Mouse (Mus musculus): ENCODE results near the gene Kif3a.

Kif3a gene

DNA sequence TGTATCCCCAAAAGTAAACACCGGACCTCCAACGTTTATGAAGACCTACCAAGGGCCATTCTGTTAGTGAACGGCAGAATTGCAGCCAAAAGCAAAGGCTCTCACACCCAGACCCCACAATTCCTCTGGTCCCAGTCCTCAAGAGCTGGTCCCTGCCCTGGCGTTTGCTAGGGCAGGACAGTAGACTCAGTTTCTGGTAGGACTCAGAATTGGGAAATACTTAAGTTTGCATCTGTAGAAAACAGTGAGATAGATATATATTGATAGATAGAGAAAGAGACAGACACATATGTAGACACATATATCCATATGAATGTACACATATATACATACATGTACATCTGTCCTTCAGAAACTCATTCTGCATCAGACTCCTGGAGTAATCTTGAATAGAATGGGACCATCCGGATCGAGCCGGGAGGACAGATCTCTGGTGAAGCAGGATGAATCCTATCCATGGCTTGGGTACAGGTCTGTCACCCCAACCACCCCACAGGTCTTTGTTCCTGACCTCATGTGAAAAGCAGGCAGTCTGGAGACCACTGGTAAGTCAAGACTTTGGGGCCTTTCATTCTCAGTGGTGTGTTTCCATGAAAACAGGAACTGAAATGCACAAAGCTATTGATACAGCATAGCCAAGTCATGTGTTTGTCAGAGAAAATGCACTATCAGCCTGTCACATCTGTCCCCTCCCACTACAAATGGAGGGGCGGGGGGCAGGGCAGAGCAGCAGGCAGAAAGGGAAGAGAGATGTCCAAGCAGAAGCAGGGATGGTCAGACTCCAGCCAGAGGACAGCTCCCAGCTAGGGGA lies 49.8 kb downstream of the Kif3a start:
- DNase-seq (ENCODE audit: low spot score): peak; percentile 59

DNA sequence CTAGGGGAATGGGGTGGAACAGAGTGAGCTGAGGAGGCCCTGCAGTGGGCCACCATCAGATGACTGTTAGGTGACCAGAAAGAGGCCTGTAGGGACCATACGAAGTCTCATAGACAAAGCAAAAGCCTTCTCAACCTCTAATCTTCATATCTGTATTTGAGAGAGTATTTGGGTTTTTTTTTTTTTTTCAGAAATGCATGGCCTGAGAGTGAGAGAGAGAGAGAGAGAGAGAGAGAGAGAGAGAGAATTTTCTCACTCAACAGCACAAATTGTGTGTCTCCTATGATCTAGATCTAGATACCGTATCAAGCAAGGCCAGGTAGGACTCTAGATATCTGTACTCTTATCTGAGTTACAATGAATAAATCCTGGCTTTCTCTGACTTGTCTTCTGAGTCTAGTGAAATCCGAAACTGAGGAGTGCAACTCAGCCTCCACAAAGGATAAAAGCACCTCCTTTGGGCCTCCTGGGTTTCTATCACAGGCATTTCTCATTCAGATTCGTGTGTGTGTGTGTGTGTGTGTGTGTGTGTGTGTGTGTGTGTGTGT lies 50.5 kb downstream of the Kif3a start:
- no peak for DNase-seq (ENCODE audit: low spot score)

DNA sequence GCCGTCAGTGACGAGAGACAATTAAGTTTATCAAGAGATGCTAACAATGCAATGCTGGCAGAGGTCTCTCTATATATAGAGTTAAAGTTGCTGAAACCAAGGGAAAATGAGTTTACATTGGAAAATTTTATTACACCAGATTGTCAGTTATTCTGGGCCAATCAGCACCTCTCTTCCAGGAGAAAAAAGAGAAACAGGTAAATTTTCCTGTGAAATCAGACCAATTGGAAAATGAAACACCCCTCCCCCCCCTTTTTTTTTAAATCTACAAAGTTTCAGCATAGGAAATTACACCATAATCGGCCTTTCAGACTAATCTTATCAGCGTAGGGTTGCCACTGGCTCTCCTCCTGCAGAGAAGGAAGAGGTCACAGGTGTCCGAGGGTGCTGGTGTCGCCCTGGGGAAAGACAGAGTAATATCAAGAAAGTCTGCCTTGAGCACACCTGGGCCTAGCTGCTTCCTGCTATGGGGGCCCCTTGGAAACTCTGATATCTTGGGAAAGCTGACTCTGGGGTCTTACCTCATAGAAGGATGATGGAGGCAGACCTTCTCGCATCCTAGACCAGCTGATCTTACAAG lies 51.5 kb downstream of the Kif3a start, which contains the start of gene Il4:
Gene Il4 (minus strand): TSS at position 51 of the 580 bp plus-strand sequence.
- DNase-seq (ENCODE audit: low spot score): no peak

DNA sequence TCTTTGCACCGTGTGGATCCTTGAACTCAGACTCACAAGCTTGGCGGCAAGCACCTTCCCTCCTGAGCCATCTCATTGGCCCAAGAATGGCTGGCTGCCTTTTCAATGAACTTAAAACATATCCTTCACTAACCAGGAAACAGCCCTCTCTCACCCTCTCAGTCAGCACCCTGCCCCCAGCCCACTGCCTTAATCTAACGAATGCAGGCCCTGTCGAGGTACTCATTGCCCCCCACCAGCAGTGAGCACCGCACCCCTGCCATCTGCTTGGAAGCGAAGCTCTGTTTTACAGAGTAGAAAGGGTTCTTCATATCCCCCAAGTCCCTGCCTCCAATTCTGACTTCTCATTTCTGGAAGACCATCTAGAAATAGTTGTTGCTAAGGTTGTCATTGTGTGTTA lies 52.2 kb downstream of the Kif3a start:
- no peak for DNase-seq (ENCODE audit: low spot score)

DNA sequence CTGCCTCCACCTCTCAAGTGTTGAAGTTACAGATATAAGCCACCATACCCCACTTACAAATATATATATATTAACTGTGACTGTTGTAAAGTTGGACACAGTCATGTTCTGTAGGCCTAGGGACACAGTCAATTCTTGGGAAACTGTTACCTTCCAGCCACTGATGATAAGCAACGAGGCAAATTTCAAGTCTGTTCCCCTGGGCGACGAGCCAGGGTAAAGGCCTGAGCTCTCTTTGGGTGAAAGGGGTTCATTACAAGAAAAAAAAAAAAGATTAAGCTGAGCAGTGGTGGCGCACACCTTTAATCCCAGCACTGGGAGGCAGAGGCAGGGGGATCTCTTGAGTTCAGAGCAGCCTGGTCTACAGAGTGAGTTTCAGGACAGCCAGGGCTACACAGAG lies 52.9 kb downstream of the Kif3a start:
- DNase-seq (ENCODE audit: low spot score): no peak

DNA sequence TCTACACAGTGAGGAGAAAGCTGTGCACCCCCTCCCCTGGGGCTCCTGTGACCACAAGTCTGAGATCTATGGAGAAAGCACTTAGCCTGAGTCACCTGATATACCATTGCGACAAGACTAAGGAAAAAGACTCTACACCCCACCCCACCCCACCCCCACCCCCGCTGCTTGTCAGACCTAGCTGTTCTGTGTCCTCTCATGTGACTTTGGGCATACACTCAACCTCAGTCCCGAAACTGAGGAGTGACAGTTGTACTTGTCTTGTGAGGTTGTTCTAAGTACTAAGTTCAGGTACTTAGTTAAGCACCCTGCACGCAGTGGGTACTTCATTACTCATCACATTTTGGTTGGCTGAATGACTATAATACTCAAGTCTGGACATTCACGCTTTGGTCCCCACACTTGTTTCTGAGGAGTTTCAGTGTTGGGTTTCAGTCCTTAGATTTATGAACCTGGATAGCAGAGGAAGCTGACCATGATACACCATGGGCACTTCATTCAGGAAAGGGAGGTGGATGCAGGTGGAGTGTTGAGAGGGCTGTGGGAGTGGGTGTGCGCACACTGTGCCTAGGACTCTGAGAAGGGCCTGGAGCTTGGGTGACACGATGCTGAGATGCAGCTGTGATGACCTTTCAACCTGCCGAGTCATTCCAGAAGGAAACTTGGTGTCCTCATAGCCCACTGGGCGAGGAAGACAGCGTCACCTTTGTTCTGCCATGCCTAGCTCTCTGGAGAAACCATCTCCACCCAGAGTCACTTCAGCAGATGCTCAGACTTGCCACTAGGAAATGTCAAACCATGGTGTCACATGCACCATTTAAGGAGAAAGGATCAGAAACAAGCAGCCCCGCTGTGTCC lies 54.6 kb downstream of the Kif3a start:
- DNase-seq (ENCODE audit: low spot score): no peak

DNA sequence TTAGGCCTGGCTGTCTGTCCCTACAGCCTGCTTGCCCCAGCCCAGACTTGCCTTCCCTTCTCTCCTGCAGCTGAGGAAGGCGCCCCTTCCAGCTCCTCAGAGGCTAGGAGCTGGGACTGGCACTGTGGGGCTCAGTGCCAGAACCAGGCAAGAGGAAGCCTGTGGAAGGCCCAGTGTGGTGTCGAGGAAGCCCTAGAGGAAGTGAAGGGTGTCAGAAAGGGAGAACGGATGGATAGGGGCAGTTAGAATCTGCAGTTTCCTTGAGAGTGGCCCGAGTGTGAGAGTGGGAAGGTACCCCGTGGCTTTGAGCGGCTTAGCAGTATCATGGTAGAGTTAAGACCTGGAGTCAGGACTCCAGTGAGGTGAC lies 55.2 kb downstream of the Kif3a start:
- no peak for DNase-seq (ENCODE audit: low spot score)

DNA sequence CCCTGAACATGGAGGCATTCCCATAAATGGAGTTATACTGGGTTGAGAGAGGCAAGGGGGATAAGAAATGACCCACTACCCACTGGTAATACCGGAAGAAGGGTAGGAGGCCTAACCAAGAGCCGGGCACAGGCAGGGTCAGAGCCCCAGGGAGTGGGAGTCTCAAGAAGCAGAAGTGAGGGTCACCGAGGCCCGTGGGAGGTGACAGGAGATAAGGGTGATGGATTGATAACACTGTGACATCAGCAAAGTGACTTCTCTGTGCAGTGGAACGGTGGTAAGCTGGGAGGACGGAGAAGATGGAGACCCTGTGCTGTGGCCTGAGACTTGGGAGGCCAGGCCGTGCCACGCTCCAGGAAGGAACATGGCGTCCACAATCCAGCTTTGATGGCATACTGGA lies 56.4 kb downstream of the Kif3a start:
- no peak for DNase-seq (ENCODE audit: low spot score)

DNA sequence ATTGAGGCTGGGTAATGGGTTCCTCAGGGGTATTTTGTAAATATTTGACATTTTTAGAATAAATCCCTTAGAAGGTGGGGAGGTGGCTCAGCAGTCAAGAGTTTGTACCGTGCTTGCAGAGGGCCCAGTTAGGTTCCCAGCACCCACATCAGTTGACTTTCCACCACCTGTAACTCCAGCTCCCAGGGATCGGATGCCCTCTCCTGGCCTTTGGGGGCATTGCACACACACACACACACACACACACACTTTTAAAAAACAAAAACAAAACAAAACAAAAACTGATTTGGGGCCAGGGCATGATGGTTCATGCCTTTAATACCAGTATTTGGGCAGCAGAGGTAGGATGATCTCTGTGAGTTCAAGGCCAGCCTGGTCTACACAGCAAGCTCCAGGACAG lies 56.9 kb downstream of the Kif3a start:
- DNase-seq (ENCODE audit: low spot score): no peak

DNA sequence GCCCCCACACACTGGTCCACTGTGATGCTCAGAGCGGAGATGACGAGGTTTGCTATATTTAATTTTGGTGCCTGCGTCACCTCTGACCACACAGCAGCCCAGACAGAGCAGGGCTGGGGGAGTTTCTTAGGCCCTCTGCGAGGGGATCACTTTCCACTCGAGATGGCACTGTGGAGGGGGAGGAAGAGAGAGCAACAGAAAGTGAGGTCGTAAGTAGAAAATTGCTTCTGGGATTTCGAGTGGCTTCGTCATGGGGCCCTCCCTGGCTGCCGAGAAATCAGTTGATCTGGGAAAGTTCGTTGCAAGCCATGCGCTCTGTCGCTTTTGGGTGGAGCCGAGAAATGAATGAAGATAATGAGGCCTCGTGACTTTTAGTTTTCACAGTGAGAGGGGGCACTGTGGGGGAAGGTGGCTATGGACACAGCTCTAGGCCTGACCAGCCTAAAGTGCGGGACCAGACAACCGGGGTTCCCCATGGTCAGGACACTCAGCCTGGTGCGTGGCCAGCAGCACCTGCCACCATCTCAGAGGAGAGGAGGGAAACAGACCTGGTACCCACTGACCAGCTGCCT lies 59.7 kb downstream of the Kif3a start:
- DNase-seq (ENCODE audit: low spot score): no peak

DNA sequence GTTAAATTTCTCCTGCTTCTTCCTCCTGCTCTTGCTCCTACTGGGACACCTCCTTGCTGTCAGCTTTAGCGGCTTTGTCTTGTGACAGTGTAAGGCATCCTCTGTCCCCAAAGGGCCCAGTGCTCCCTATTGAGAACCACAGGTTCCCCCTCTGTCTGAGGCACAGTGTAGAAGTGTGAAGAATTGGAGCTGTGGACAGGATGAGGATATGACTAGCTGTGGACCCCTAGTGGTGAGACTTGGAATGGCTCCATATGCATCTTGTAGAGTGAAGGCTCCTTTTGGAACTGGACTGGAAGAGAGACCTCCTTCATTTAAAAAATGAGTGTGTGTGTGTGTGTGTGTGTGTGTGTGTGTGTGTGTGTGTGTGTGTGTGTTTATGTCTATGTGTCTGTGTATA lies 60.7 kb downstream of the Kif3a start:
- DNase-seq (ENCODE audit: low spot score): peak; percentile 58

DNA sequence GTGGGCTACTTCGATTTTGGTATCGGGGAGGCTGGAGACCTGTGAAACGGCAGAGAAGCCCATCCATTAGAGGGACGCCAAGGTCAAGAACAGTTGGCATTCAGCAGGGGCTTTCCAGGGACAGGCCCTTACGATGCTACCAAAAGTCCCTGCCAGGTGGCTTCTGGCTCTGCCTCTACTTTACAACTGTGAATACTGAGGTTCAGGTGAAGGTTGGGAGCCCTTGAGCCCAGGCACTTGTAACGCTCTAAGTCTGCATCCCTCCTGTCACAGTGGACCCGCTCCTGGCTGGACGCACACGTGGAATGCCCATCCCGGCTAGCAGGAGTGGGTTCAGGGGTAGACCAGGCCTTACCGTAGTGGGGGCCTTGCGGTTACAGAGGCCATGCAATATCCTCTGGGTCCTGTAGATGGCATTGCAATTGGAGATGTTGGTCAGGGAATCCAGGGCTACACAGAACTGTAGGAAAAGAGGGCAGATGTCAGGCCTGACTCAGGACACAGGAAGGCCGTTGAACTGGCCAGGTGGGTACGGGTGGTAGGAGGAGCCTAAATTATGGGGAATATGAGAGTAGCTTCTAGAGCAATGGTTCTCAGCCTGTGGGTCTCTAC lies 65.0 kb downstream of the Kif3a start:
- DNase-seq (ENCODE audit: low spot score): no peak

DNA sequence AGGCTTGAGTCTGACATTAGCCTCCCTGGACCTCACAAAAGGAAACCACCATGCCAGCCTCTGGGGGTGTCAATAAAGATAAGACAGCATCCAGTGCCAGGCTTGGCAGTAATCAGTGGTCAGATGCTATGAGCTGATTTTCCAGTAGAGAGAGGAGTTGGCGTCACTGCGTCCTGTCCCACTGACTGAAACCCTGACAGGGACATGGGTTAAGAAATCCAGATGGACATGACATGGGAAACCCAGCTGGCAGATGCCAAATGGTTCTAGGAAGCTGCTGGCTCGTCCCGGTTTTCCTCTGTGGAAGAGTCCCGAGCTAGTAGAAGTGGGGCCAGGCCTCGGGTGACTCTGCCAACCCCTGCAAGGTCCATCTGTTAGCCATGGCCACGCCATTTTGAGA lies 66.5 kb downstream of the Kif3a start:
- no peak for DNase-seq (ENCODE audit: low spot score)

DNA sequence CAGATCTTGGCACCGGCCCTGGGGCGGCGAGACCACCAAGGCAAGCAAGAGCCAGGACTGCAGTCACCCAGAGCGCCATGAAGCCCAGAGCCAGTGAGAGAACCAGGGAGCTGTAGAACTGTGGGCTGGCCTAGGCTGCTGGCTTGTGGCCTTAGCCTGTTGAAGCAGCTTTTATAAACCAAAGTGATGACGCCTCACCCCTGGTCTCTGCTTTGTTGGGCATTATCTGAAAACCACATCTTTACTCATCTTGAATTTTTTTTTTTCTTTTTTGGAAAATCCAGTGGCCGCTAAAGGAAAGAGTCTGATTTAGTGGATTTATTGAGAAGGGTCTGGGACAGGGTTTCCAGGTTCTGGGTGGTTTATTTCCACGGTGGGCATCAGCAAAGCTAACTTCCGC lies 67.4 kb downstream of the Kif3a start, which contains the start of gene Il13:
Gene Il13 (minus strand): TSS at position 147 of the 400 bp plus-strand sequence.
- no peak for DNase-seq (ENCODE audit: low spot score)

DNA sequence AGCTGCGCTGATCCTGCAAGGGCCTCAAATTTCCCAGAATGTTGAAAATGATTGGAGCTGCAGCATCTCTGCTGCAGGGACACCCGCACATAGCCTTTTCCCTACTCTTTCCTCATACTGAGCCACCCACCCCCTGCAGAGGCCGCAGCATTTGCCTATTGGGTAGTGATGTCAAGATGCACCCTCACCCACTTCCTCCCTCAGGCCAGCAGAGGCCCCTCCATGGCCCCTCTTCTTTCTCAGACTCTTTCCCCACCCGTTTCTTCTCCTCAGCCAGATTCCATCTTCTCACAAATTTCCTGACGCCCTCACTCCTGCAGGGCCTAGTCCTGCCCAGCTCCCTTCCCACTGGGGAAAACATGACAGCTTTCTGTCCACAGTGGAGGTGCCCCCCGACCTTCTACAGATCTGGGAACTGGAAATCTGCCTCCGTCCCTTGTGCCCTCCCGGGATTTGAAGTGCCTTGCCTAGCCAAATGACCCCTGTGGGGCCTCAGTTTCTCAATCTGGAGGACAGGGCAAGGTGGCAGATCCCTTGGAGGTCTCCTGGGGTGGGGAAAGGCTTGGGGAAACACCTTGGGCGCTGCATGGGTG lies 68.5 kb downstream of the Kif3a start:
- DNase-seq (ENCODE audit: low spot score): no peak

DNA sequence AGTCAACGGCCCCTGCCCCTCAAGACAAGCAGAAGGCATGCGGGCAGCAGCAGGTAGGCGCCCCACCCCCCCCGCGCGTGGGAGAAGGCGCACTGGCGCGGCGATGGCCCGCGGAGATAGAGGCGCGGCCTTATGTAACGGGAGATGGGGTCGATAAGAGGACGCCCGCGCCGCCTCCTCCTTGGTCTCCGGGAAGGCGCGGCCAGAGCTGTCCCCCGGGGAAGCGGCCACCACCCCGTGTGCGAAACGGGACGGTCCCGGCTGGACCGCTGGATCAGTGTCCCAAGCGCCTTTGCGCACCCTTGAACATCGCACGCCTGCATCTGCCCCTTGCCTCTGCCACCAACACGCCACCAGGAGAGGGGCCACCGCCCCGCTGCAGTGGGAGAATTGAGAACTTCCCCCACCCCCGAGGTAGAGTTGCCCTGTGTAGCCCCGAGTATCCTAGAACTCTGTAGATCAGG lies 69.0 kb downstream of the Kif3a start:
- DNase-seq (ENCODE audit: low spot score): no peak

DNA sequence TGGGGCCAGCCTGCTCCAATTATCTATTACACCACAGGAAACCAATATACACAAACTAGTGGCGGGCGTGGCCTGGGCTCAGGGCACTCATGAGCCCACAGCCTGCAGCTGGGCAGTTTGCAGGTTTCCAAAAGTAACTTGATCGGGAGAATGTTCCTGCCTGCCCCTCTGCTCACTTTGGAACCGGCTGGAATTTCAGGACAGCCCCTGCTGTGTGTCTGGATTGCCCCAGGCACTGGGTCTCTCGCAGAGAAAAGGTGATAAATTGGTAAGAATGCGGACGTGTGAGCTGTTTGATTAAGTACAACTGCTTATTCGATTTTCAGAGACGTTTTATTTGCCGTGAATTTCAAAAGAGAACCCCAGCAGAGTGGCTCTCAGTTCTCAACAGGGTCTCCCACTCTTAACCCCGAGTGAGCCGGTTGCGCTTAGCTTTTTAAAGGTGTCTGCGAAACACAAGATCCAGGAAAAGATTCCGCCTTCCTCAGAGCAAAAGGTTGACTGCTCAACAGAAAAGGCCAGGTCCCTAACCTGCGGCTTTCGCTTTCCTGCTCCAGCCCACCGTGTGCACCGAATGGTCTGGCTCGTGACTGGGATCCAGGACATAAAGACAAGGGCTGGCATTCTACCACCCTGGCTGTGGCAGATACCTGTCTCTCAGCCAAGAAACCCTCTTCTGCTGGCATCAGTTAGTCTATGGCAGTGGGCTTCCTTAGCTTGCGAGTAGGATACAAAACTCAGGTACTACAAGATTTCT lies 70.0 kb downstream of the Kif3a start:
- DNase-seq (ENCODE audit: low spot score): no peak

DNA sequence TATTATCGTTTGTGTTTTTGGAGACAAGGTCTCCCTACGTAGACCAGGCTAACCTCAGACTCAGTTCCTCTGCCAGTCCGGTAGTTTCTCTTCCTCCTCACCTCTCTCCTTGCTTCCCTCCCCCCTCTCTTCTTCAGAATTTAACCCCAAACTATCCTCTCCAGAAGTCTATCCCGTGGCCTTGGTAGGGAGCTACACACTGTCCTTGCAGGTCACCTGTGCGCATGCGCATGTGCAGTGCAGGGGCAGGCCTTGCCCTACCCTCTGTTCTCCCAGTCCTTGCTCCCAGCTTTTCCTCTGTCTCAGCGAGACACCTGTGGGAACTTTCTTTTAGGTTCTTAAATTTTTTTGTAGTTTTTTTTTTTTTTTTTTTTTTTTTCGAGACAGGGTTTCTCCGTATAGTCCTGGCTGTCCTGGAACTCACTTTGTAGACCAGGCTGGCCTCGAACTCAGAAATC lies 70.7 kb downstream of the Kif3a start:
- no peak for DNase-seq (ENCODE audit: low spot score)

DNA sequence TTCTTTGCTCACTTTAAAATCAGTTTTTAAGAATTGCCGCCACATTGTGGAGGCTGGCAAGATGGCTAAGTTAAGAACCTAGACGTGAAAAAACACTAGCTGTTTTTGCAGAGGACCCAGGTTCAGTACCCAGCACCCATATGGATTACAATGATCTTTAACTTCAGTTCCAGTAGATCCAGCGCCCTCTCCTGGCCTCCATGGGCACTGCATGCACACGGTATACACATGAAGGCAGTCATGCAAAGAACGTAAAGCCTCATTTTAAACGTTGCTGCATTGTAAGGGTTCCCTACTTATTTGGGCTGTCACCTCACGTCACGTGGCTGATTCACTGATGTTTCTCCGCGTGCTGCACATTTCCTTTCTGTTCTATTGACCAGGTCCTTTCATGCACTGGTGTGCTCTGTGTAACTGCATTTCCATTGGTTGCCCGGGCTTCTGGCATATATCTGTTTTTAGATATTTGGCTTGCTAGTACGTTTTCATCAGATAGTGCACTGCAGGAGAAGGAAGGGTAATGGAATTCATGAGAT lies 75.6 kb downstream of the Kif3a start:
- no peak for DNase-seq (ENCODE audit: low spot score)

DNA sequence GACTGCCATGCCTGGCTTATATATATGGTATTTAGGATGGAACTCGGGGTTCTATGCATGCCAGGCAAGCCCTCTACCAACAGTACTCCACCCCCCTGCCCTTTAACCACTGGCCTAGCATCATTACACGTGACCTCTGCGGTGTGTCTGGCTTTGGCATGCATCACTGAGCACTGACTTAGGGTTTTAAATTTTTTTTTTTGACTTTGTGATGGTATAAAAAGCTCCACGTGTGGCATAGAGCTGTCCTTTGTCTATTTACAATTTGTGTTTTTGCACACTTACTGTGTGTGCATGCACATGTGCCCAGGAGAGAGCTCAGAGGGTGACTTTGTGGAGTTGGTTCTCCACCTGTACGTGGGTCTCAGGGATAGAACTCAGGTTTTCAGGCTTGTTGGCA lies 76.8 kb downstream of the Kif3a start:
- no peak for DNase-seq (ENCODE audit: low spot score)

All from yolk sac, embryonic 10.5 days (tissue).